Mouse (Mus musculus) brain, embryonic 14.5 days (tissue): ENCODE data around the gene Zfp574.

Experiments
- CTCF ChIP-seq: fragments of 200-500 bp; IDR thresholded peaks from 2 replicates; pipeline ENCODE4 v1.5.1; 2012; ENCODE audit warnings: inconsistent platforms, mild to moderate bottlenecking, moderate library complexity, borderline replicate concordance; ENCODE audit not compliant: insufficient read depth, insufficient read length; ENCODE audit errors: extremely low read depth
- POLR2A ChIP-seq: fragments of 200-500 bp; IDR thresholded peaks from 2 replicates; pipeline ENCODE4 v1.6.1; 2012; ENCODE audit warnings: mild to moderate bottlenecking, inconsistent platforms, borderline replicate concordance; ENCODE audit not compliant: poor library complexity, insufficient read depth, insufficient read length, severe bottlenecking; ENCODE audit errors: extremely low read depth

GRCm38 (mm10) chr7:25130565-25130964 lies 58.2 kb downstream of the Zfp574 start:
- TF ChIP-seq CTCF (no peak), POLR2A (no peak)
